Mouse (Mus musculus) testis, adult 2 months (tissue): ENCODE results near the gene Srek1ip1.

Experiments used
- CTCF ChIP-seq: fragments of 200-500 bp; IDR thresholded peaks from 2 replicates; pipeline ENCODE4 v1.5.1; 2012; ENCODE audit warnings: low read depth, mild to moderate bottlenecking, inconsistent platforms, low read length, moderate library complexity; ENCODE audit not compliant: control insufficient read depth, insufficient read depth, insufficient replicate concordance
- POLR2A ChIP-seq: fragments of 200-500 bp; IDR thresholded peaks from 2 replicates; pipeline ENCODE4 v1.6.1; 2012; ENCODE audit warnings: low read depth, mild to moderate bottlenecking, inconsistent platforms, low read length, moderate library complexity; ENCODE audit not compliant: control insufficient read depth

DNA sequence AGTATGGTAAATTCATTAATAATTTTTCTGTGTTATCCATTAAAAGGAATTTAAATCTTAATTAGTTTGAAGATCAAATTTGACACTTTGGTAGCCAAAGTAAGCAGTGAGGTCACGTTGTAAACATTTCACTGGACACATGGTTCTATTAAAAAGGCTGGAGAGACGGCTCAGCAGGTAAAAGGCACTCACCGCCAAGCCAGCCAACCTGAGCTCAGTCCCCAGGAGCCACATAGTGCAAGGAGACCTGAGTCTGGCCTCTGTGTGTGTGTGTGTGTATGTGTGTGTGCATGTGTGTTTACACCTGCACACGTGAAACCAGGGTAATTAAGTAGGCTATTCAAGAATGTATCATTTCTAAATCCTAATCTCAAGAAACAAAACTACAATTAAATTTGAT lies 29.9 kb upstream of the Srek1ip1 start:
- TF ChIP-seq CTCF (no peak), POLR2A (no peak)
